Mouse (Mus musculus) erythroblast, adult 5-6 weeks (primary cell): ENCODE measurements around the gene Jam2. TPM values are rescaled to one million over a fixed set of nuclear protein-coding genes. Genes with fewer than 3 reads are reported as not detected.
A peak's percentile ranks its signal among the peaks of the same experiment; 100 is the strongest.

Experiments
- ATAC-seq: replicated peaks from 2 replicates; pipeline ENCODE4 v1.8.0; 2016; ENCODE audit warnings: moderate number of reproducible peaks, mild to moderate bottlenecking, moderate TSS enrichment, inconsistent platforms; ENCODE audit not compliant: poor library complexity, low FRiP score, severe bottlenecking
- total RNA-seq, 2 experiments: library from RNA; stranded (forward) in 1 of 2; stranded (reverse) in 1 of 2; fragments of 150-400 nt in 1 of 2; fragments of 200-764, 138-1000 nt in 1 of 2; gene quantifications; 2 replicates each; pipeline versions ENCODE4 v1.2.3 to v1.2.4; 2015 to 2017; ENCODE audit warnings: low replicate concordance in 2 of 2

Jam2 gene
- total RNA-seq (2015; ENCODE audit: low replicate concordance) (not detected in 2 replicates), total RNA-seq (2017; ENCODE audit: low replicate concordance) (0.09 TPM in 1 of 2 replicates, not detected in the other)

DNA sequence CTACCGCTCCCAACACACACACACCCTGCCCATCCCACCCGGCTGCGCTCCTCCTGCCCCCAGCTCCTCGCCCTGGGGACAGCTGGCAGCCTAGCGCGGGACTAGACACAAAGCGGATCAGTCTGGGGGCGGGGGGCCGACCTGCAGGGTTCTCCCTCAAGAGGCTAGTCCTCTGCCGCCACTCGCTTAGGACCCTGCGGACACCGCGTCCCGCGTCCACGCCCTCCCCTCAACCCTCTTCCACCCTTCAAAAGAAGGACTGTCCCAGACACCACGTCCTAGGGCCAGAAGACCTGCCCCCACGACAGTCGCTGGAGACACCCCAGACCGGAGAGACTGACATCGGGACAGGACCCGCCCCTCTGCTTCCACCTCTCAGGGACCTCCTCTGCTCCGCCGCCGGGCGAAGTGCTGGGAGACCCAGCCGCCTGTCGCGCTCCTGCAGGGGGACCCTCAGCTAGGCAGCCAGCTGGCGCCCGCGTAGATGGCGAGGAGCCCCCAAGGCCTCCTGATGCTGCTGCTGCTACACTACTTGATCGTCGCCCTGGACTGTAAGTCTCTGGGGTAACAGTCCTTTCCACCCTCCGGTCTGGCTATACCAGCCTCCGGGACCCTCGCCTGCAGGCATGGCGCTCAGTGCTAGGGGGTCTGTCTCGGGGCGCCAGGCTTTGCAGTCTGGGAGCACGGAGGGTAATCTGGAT is at the start of gene Jam2:
Gene Jam2 (plus strand): TSS at position 121 of the 701 bp plus-strand sequence.
- no peak for ATAC-seq

DNA sequence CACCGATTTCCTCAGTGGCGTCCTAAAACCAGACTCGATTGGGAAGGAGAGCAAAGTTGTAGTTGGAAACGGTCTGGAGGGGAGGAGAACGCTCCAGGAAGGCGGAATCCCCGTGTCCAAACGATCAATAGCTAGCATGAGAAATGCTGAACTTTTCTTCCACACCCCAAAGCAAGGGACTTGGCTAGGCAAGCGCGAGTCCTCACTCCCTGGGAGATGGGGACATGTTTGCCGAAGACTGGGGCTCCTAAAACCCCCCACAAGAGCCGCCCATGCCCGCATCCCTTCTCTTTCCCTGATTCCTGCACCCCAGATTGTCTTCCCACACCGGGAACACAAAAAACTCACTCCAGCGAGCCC is 39.1 kb upstream of the Jam2 start:
- peak; percentile 51 for ATAC-seq

DNA sequence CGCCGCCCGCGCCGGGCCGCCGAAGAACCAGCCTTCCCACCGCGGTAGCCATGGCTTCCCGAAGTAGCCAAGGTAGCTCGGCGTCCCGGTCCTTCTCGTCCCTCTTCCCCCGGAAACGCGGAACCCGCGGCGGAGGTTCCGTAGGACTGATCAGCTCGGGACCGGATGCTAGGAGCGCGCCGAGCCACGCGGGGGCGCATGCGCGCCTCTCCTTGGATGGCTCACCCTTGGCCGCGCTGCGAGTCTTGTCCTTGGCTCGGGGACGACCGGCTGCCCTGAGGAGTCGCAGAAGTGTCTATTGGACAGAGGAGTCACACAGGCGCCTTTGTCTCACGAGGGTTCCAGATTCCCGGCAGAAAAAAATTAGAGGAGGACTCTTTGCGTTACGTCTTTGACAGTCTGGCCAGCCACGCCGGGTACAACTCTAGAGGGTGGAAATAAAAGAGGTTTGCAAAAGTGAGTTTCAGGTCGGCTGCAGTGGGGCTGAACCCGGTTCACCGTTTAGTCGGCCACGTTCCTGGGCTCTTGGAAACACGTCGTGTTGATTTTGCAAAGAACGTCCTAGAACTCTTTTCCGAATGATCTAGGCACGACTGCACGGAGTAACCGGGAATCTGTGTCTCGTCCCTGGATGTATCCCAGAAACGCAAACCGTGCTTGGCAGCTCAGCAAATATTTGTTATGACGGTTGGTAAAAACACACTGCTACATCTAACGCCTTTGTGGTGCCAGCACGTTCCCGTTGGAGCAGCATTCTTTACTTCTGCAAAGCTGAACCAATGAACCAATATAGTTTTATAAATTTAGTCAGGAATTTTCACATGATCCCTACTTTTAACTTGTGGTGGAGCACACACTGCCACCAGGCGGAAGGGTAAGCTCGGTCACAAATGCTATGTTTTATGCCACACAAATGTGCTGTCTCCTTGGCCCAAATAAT is 38.5 kb upstream of the Jam2 start, which contains the start of gene Mrpl39:
Gene Mrpl39 (minus strand): TSS at position 577 of the 940 bp plus-strand sequence.
- peak; percentile 98 for ATAC-seq

DNA sequence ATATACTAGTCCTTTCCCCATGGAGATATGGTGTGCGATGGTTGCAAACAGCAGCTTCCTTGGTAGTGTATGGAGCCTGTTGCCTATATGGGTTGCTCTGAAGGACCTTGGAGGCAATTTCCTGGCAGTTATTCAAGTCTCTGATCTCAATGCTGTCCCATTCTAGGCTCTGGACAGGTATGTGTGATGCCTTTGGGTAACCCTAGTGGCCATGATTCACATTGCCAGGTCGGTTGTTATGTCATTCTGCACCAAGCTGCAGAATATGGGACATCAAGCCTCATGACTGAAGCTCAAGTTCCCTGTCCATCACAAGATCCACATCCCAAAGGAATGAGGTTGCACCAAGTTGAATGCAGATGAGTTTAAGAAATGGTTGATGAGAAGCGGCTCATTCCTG is 36.6 kb upstream of the Jam2 start:
- no peak for ATAC-seq

DNA sequence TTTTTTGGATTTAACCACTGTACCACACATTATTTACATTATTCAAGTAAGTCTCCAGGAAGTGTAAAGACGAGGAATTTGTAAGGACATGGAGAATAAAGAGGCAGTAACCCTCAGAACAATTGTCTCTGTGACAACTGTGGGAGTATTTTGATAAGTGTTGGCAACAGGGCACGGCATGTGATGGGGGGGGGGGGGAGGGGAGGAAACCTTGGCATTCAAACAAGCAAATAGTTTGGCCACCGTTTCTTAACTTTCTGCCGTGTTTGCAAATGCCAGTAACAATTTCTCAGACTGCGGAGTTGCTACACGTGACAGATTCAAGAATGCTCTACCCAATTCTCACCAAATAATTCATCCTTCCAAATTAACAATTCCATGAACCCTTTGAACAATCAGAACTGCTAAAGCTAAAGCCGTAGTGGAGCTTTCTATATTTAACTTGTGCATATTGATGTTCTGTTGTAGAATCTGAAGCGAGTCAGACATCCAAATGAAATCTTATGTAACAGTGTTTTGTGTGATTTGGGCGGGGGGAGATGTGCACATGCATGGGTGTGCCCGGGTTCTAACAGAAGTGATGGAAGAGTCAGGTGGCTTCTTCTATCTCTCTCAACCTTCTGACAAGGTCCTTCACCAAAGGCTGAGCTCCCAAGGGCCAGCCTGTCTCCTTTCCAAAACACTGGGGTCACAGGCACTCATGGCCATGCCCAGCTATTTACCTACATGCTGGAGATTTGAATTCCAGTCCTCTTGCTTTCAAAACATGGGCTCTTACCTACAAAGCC is 29.0 kb upstream of the Jam2 start:
- ATAC-seq: no peak

DNA sequence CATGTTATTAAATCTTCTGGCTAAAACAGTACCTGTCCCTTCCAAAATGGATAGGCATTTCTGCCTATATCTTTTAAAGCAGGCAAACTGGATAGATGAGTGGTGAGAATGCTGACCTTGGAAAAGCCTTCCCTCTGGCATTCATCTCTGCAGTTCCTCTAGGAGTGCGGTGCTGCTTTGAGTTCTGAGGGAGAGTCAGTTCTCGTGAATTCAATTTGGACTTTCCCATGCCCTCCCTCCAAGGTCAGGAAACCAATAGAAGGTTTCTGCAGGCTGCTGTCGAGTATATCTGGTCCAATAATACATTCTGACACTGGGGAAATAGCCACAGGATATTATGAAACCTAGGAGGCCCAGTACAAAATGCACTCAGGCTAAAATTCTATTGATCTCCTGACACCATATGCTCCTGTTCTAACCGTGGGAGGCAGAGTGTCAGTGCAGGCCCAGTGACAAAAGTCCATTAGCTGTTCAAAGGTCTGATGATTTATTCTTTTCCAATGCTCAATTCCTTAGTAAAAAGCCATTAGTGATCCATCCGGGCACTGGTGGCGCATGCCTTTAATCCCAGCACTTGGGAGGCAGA is 28.1 kb upstream of the Jam2 start:
- no peak for ATAC-seq

DNA sequence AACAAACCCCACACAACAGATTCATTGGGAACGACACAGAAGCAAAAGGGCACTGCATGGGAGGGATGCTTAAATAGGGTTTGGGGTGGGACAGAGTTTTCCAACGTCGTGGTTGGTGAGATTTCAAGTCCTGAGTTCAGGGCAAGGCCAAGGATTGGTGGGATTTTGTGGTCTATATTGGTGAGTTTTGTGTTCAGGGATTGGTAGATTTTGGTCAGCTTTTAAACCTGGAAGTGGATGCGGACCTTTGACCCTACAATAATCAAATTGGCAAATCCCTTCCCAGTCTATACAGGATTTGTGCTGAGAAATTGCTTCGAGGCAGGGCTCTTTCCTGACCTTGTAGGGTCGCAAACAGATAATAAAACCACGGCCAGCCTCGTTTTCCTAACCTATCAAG is 6.0 kb upstream of the Jam2 start:
- ATAC-seq: no peak

DNA sequence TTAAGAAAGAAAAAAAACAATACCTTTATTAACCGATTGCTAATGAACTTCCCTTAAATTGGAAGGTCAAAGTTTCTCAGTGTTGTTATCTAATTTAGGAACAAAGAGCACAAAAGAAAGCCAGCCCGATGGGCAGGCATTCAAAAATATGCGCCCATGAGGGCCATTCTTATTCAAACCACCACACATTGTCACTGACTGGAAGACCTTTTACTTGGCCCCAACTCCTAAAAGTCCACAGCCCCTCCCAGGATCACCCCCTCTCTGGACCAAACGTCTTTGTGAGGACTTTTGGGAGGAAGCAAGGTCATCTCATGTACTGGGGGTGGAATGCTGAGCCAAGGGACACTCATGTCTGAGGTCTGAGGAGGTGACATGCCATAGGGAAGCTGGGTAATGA is 4.7 kb upstream of the Jam2 start:
- ATAC-seq: no peak

DNA sequence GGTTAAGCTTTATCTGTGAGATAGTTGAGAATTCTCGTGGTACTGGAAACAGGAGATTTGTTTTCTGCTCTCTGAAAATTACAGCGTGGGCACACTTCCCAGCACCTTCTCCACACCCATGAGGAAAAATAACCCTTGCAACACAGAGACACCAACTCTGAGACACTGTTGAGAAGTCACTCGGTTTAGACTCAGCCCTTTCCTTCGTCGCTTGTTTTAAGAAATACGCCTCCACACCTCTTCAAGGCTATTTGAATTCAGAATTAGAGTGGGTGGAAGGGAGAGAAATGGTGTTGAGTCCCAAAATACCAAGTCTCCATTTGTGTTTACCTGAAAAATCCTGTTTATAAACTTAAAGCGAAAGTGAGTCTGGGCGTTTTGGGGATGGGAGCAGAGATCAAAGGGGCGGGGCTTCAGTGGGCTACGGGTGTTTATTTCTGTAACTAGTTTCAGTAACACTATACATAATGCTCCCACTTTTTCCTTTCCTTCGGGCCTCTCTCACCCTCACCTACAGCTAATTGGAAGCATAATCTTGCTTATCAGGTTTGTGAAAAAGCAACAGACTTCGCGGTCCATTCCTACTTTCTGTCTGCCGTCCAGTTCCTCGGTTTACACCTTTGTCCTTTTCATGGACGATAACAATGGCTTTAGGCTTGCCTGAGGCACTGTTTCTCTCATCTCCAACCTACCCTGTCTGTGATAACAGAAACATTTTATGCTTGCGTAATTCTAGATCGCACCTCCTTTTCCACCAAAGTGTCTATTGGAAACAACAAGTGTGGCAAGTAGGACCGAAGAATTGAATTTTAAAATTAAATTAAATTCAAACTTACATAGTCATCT is 4.1 kb upstream of the Jam2 start:
- ATAC-seq: no peak

DNA sequence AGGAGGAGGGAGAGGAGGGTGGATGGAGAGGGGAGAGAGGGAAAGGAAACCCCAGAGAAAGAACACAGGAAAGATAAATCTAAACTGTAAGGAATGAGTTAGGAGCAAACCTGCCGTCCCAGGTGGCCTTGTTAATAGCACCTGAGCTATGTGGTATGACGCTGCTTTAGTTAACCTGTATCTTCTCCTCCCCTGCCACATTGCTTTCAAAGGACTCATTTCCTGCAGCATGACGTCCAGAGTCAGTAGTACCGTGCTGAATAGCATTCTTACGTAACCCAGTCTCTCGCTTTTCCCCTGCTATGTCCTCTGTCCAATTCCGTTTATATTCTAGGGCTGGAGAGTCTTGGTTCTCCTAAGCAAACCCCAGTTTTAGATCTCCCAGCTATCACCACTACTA is 3.0 kb upstream of the Jam2 start:
- ATAC-seq: no peak

DNA sequence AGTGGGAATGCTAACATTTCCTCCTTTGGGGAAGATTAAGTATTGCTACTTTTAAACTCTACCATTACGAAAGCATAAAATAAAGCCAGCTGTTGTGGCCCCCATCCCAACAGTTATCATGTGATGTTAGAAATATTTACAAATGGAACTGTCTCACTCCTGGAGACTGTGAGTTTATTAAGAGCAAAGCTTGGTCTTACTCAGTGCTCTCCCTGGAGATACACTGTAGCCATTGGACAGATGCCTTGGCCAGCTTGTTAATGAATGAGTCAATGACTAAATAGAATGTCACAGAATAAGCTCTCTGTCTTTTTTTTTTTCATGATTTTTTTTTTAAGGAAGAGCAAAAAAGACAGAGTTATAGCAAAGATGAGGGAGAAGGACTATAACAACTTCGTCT is 2.5 kb upstream of the Jam2 start:
- no peak for ATAC-seq

DNA sequence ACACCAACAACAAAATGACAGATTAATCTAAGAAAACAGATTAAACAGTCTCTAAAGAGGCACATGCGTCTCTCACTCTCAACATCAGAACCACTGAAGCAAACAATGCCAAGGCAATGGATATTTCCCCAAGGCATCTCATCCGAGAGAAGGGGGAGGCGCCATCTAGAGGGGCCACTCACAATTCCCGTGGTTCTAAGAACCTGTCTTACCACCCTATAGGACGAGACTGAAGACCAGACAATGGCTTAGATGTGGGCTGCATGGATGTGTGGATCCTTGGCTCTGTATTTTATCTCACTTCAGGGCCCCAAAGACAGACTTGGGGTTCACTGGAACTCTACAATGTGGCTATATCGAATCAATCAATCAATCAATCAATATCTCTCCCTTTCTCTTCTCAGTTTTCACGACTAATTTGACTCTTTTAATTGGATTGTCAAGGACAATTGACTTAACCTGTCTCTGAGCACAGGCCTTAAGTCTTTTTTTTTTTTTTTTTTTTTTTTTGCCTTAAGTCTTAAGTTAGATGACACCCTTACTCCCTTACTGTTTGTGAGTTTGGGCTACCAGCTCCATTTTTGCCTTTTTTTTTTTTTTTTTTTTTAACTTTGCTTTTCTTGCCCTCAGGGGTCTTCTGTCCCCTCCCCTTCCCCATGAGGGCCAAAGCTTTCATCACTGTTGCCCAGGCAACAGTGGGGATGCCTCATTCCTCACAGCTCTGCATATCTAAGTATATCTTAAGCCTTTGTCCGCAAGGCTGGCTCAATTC is 1.2 kb upstream of the Jam2 start:
- ATAC-seq: no peak

DNA sequence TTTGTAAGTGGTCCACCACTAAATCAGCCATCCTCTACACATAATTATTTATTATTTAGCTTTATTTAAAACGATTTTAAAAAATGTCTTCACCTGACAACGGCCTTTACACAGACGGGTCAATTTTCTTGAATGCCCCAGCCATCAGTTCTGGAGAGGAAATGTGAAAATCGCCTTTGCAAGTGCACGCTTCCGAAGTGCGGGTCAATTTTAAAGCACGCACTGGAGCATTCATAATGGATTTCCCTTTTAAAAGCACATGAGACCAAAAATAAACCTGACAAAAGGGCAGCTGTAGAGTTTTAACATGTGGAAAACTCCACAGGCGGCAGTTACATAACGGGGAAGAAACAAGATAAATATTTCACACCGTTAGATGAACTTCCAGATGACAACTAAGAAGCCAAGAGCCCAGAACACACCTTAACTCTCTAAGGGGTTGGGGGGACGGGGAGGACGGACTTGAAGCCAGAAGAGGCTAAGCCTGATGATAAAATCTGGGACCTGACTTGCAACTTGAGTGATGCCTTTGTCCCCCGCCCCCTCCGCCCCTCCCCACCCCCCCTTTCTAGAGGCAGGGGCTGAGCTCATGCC is 558 bp upstream of the Jam2 start:
- no peak for ATAC-seq

DNA sequence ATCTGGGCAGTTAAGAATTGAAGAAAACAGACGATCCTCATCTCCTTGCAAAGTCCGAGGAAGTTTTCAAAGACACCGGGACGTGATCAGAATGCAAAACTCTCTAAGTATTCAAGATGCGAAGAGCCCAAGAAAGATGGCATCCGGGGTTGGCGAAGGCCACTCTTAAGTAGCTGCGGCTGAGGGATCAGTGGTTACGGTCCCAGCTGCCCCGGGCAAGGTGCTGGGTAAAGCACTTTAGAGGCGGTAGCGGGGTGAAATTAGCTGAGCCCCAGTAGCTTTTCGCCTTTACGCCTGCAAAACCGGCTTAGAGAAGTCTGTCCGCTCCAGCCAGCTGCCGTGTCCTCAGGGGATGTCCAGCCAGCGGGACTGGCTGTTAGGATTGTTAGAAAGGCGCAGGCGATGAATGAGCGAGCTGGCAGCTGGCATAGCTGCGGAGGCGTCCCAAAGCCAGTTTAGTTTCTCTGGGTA is 873 bp downstream of the Jam2 start:
- no peak for ATAC-seq

DNA sequence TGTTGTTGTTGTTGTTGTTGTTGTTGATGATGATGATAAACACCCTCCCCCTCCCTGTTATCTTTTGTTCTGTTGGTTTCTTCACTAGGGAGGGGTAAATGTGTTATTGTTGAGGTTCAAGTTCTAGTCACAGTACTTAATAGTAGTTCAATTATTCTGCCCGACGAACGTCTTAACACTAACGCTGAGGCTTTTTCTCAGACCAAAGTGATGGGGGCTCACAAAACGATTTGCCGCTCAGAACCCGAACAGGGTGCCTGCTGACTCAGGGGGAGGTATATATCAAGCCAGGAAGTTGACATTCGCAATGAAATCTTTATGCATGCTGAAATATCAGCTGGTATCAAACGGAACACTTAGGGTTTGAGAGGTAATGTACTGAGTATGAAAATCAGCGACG is 1.4 kb downstream of the Jam2 start:
- no peak for ATAC-seq

DNA sequence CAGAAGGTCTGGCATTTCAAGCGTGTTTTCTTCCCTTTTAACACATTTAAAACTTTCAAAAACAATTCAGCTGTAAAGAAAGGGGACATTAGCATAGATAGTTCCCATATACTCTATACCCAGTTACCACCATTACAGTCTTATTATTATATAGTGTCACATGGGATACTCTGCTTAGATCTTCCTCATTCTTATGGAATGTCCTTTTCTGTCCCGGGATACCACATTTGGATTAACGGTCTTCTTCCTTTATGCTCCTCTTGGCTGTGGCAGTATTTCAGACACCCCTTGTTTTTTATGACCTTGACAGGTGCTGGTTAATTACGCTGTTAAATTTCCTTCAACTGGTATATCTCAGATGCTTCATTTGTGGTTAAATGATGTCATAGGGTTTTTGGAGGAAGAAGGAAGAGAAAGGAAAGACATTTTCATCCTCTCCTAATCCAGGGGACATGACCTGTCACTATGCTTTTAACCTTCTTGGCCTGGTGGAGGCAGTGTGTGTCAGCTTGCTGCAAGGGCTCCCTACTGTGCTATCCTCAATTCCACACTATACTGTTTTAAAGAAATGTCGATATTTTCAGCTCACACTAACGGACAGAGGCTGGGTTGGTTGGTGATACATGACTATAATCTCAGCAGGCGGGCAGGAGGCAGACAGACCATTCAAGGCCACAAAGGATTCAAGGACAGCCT is 2.3 kb downstream of the Jam2 start:
- ATAC-seq: no peak

DNA sequence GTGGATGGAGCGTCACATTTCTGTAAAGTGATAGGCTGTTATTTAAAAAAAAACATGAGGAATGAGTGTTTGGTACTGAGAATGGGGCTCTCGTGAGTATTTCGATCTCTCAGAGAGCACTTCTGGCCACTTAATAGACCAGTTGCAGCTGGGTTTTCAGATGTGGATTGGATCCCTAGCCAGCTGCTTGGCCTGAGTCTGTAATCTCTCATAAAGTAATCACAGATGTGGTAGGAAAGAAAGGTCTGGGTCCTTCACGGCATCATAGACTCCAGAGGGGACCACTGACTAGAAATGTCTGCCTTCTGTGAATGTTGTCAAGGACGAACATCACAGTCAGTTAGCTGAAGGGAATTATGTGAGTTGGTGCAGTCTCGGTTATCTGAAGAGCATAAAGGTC is 4.5 kb downstream of the Jam2 start:
- ATAC-seq: no peak
